Mouse (Mus musculus) hindbrain, embryonic 14.5 days (tissue): ENCODE results near the gene Ptprq. TPM values are rescaled to one million over a fixed set of nuclear protein-coding genes. Genes with fewer than 3 reads are reported as not detected.

Source experiments
- ATAC-seq: fragments of 200-750 bp; cut with Nextera tagmentation; 2 replicates; pipeline ENCODE4 v1.8.0; 2017; ENCODE audit warnings: moderate number of reproducible peaks, mild to moderate bottlenecking, moderate TSS enrichment, moderate library complexity; ENCODE audit not compliant: low FRiP score
- DNase-seq: peaks from one replicate; pipeline ENCODE4 v3.0.0-alpha.2; 2015; ENCODE audit warnings: low spot score
- H3K27ac ChIP-seq: fragments of 300-500 bp; sonication (generic); 2 replicates; pipeline ENCODE4 v1.5.1; 2014; ENCODE audit warnings: mild to moderate bottlenecking, moderate library complexity
- H3K27me3 ChIP-seq: fragments of 300-500 bp; sonication (generic); 2 replicates; pipeline ENCODE4 v1.6.1; 2014; ENCODE audit warnings: mild to moderate bottlenecking, low read length, mixed read lengths; ENCODE audit not compliant: control insufficient read depth, insufficient read depth
- H3K36me3 ChIP-seq: fragments of 300-500 bp; sonication (generic); replicated peaks from 2 replicates; pipeline ENCODE4 v1.6.1; 2014; ENCODE audit not compliant: control insufficient read depth, insufficient read depth
- H3K4me1 ChIP-seq: fragments of 300-500 bp; sonication (generic); replicated peaks from 2 replicates; pipeline ENCODE4 v1.6.1; 2014; ENCODE audit warnings: antibody characterized with exemption, low read length, mixed read lengths; ENCODE audit not compliant: control insufficient read depth, insufficient read depth
- H3K4me2 ChIP-seq: fragments of 300-500 bp; sonication (generic); replicated peaks from 2 replicates; pipeline ENCODE4 v1.6.1; 2014; ENCODE audit warnings: mild to moderate bottlenecking, moderate library complexity
- H3K4me3 ChIP-seq: fragments of 300-500 bp; sonication (generic); replicated peaks from 2 replicates; pipeline ENCODE4 v1.5.1; 2014; ENCODE audit warnings: mild to moderate bottlenecking, low read length
- H3K9ac ChIP-seq: fragments of 300-500 bp; sonication (generic); 2 replicates; pipeline ENCODE4 v1.6.1; 2014
- H3K9me3 ChIP-seq: fragments of 300-500 bp; sonication (generic); 2 replicates; pipeline ENCODE4 v1.6.1; 2016; ENCODE audit warnings: low read length; ENCODE audit not compliant: control insufficient read depth
- WGBS: fragments of 180-500 bp; shearing (Covaris S2); extraction: QIAGEN DNeasy Blood & Tissue Kit; methylation state at CpG from one replicate; pipeline ENCODE4 v1.1.7; 2014; 5-methylcytosine and 5-hydroxymethylcytosine counted together
- polyA plus RNA-seq: library from polyadenylated mRNA; unstranded; fragments of >200 nt; fragmentation: Nextera tagmentation; extraction: Ambion mirVana; gene quantifications from 2 replicates; pipeline ENCODE4 v1.2.1, GENCODE M21; 2014

Gene Ptprq
- polyA plus RNA-seq, 1 experiment from 2014 or later = 0.24 TPM

DNA sequence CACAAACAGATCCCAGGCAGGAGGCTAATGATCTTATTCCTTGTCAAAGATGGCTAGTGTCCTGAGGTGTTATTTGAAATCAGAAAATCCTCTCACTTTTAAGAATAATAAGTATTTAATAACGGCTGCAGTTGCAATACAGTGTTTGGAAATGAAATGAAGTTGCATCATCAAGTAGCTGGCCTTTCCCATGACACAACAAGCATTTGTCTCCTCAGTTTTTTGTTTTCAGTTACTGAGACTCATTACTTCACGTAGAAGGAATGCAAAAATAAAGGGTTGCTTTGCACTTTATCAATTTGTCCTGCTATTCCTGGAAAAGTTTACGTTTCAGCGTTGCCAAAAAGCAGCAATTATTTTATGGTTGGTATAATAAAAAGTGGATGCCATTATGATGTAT lies 216.4 kb downstream of the Ptprq start:
- no peaks in the 10 kb centered on the region for H3K9me3 ChIP-seq
- no peak overlapping the region for H3K9ac ChIP-seq
- no peak overlapping the region for H3K27ac ChIP-seq
- WGBS = 87% methylated on average over 4 of the region's 4 CpGs
- no peak for ATAC-seq
- H3K4me3 ChIP-seq = no peak overlapping the region
- no peak overlapping the region for H3K4me2 ChIP-seq
- no peaks in the 10 kb centered on the region for H3K27me3 ChIP-seq
- no peaks in the 10 kb centered on the region for H3K36me3 ChIP-seq
- DNase-seq = no peak
- no peaks in the 10 kb centered on the region for H3K4me1 ChIP-seq

DNA sequence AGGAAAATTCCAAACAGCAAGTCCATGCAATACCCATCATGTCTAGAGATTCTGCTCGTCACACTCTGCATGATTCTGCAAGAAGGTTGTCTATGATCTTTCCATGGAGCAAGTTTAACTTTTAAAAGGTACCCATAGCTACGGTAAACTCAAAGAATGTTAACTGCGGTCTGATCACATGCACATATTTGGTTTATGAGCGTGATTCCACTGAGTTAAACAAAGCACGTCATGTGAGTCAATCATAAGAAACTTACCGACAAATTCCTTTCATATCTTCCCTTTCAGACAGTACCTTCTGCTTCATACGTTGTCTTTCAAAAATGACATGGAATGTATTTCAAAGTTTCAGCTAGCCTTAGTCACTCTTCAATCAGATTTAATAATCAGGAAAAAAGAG lies 217.7 kb downstream of the Ptprq start:
- Histone ChIP-seq H3K4me2 (no peak overlapping the region), H3K27me3 (no peaks in the 10 kb centered on the region), H3K9me3 (no peaks in the 10 kb centered on the region), H3K4me1 (no peaks in the 10 kb centered on the region), H3K9ac (no peak overlapping the region), H3K36me3 (no peaks in the 10 kb centered on the region), H3K4me3 (no peak overlapping the region), H3K27ac (no peak overlapping the region)
- DNase-seq (no peak), ATAC-seq (no peak)
- WGBS = 91% methylated on average over 7 of the region's 7 CpGs

DNA sequence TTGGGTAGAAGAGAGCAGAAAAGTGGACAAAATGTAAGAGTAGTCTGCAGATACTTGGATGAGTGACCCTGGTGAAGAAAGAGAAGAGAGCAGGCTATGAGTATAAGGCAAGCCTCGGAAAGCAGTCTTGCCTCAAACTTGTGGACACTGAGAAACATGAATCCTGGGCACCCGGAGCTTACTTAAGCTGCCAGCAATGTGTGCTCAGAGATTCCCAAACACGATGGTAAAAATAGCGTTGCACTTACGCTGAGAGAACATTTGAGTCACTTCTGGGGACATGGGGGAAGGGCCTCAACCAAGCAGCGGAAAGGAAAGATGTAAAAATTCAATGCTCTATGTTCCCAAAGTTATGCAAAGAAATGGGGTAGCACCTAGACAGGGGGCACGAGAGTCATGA lies 220.2 kb downstream of the Ptprq start:
- H3K4me2 ChIP-seq = no peak overlapping the region
- no peak overlapping the region for H3K9ac ChIP-seq
- DNase-seq (no peak), ATAC-seq (no peak)
- H3K36me3 ChIP-seq = no peaks in the 10 kb centered on the region
- H3K27ac ChIP-seq = no peak overlapping the region
- H3K9me3 ChIP-seq = no peaks in the 10 kb centered on the region
- WGBS = 92% methylated on average over 7 of the region's 7 CpGs
- H3K4me1 ChIP-seq = no peaks in the 10 kb centered on the region
- H3K4me3 ChIP-seq = no peak overlapping the region
- H3K27me3 ChIP-seq = no peaks in the 10 kb centered on the region

DNA sequence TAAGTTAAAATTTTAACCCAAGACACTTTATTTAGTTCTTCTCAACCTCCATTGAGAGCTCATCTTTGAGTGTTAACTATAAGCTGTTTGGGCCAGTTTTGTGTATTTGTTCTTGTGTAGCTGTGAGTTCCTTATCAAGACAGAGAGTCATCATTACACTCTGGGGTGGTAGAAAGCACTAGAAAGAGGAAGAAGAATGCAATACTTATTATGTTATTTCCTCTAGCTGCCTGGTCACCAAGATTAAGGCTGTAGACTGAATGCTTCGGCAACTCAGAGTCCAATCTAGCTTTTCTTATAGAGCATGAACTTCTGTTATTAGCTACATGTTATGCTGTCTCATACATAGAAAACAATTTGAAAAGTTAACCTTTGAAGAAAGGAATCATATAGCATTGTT lies 223.4 kb downstream of the Ptprq start:
- WGBS = 92% methylated on average over 1 of the region's 1 CpGs
- no peak overlapping the region for H3K4me2 ChIP-seq
- no peak for ATAC-seq
- no peak for DNase-seq
- no peaks in the 10 kb centered on the region for H3K27me3 ChIP-seq
- H3K36me3 ChIP-seq = no peaks in the 10 kb centered on the region
- H3K4me1 ChIP-seq = peaks cover 3% of the 10 kb centered on the region; the same call in 1 of the 2 replicates
- no peaks in the 10 kb centered on the region for H3K9me3 ChIP-seq
- no peak overlapping the region for H3K4me3 ChIP-seq
- H3K27ac ChIP-seq = no peak overlapping the region
- H3K9ac ChIP-seq = no peak overlapping the region

DNA sequence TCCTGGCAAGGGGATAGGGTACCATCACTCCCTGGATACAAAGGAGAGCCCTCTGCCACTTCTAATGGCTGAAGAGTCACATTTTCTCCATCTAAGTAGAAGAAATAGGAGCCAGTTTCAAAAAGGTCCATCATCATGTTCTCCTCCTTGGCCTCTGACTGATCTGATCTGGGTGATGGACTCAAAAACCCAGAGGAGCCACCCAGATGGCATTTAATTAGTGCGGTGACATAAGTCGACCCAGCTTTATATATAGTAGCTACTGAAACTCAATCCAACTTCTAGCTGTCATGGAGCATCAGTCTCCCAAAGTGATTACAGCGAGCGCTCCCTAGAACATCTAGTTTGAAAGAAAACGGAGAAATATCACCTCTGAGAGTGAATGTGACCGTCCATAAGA lies 225.3 kb downstream of the Ptprq start, which contains the start of gene Myf6:
TSS of gene Myf6 (minus strand) at position 170 of the 400 bp plus-strand sequence.
- ATAC-seq (0 out of 2 replicates have a peak, but pooled peaks have one; percentile 27), DNase-seq (no peak)
- Histone ChIP-seq H3K4me1 (peaks cover 3% of the 10 kb centered on the region; the same call in 1 of the 2 replicates), H3K27me3 (no peaks in the 10 kb centered on the region), H3K27ac (no peak within 1 kb of the TSS), H3K4me2 (peak within 1 kb of the TSS; percentile 34), H3K9me3 (no peaks in the 10 kb centered on the region), H3K36me3 (no peaks in the 10 kb centered on the region), H3K4me3 (no peak within 1 kb of the TSS), H3K9ac (no peak within 1 kb of the TSS)
- WGBS = 90% methylated on average over 6 of the region's 6 CpGs

DNA sequence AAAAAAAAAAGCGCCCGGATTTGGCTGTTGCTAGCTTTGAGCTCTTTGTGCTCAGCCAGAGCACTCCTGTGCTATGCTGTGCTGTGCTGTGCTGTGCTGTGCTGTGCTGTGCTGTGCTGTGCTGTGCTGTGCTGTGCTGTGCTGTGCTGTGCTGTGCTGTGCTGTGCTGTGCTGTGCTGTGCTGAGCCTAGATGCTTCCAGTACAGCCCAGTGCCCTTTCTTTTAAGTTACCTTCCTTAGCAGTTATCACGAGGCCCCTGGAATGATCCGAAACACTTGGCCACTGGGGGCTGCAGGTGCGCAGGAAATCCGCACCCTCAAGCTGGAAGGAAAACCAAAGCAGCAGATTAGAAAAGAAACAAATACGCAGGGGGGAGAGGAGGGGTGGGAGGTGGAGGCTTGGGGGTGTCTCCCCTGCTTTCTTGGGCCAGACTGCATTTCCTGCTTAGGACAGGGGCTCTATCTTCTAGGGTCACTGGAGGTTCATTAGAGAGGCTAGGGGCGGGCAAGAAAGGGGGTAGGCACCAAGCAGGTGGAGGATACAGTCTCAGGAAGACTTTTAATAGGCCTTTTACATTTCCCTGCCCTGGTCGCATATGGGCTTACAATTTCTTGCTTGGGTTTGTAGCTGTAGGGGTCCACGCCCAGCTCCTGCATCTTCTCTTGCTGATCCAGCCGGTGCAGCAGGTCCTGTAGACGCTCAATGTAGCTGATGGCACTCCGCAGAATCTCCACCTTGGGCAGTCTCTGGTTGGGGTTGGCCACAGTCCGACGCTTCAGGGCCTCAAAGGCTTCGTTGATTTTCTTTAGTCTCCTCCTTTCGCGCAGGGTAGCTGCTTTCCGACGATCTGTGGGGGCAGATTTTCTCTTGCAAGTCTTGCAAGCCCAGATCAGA lies 226.0 kb downstream of the Ptprq start:
- ATAC-seq (peak; percentile 51; the same call in 1 of the 2 replicates), DNase-seq (no peak)
- Histone ChIP-seq H3K4me1 (peaks cover 3% of the 10 kb centered on the region; the same call in 1 of the 2 replicates), H3K4me2 (peak overlapping the region; percentile 34), H3K27ac (no peak overlapping the region), H3K9me3 (no peaks in the 10 kb centered on the region), H3K4me3 (no peak overlapping the region), H3K36me3 (no peaks in the 10 kb centered on the region), H3K27me3 (no peaks in the 10 kb centered on the region), H3K9ac (0 out of 2 replicates have a peak overlapping the region, but pooled peaks have one; percentile 1)
- WGBS = 55% methylated on average over 19 of the region's 20 CpGs

DNA sequence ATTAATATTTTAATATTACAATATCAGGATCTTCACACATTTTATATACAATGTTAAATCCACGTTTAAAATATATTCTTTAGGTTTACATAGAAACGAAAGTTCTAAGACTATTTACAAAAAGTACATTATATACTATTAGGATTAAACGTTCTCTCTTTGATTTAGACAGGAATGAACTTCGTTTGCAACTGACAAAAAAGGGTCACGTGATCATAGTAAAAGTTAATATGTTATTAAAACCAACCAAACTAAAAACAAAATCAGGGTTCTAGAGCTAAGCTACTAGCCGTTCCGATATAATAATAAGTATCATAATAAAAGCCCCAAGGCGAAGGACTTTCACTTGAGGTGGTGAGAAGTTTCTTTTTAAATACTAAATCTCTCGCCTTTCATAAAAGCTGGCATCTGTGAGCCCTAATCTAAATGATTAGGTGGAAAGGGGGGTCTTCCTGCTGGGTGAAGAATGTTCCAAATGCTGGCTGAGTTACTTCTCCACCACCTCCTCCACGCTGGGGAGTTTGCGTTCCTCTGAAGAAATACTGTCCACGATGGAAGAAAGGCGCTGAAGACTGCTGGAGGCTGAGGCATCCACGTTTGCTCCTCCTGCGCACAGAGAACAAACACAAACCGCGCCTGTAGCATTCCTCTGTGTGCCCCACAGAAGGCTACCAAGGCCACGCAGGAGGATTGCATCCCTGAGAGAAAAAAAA lies 226.8 kb downstream of the Ptprq start:
- Histone ChIP-seq H3K4me3 (no peak overlapping the region), H3K4me1 (peaks cover 3% of the 10 kb centered on the region; the same call in 1 of the 2 replicates), H3K27ac (no peak overlapping the region), H3K36me3 (no peaks in the 10 kb centered on the region), H3K9me3 (no peaks in the 10 kb centered on the region), H3K27me3 (no peaks in the 10 kb centered on the region), H3K9ac (0 out of 2 replicates have a peak overlapping the region, but pooled peaks have one; percentile 1), H3K4me2 (peak overlapping the region; percentile 34)
- ATAC-seq (peak; percentile 17; the same call in 1 of the 2 replicates), DNase-seq (no peak)
- WGBS = 45% methylated on average over 18 of the region's 18 CpGs

DNA sequence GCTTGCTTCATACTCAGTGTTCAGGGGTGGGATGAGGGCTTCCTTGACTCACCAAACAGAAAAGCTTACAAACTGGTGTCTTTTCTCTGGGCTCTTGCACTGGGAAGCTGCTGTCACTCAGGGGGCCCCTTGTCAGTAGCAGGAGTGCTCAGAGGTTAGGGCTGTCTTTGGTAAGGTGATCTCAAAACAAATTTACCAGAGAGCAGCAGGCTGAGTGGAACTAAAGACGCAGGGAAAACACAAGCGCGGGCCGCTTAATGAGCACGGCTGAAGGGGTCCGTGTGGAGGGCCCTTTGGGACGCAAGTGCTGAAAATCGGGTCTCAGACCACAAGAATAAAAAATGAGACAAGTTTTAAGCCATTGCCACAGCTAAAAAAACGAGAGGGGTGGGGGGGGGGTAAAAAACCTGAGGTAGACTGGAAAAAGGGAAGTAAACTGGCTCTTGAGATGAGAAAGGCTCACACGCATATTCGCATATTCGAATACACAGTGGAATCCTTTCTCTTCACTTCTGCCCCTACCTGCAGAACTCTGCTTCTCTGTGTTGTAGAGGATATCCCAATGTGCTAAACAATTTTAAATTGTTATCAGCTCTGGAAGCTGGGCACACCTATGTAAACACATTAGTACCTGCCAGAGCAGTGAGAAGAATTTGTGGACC lies 231.1 kb downstream of the Ptprq start:
- no peak for ATAC-seq
- no peaks in the 10 kb centered on the region for H3K27me3 ChIP-seq

DNA sequence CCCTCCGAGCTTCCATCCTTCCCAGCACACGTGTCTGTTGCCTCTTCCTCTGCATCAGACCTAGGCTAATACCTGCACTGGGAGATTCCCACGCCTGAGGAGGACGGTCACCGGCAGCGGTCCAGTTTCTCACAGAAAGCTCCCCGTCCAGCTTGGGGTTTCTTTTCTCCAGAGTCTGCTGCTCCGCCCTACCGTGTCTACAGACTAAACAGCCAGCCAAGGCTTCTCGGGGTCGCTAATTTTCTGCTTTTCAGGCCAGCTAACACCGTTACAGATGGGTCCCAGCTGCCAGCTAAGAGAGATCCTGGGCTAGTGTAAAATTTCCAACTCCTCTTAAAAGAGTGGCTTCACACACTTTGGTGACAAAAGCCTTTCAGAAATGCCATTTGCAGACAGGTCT lies 233.1 kb downstream of the Ptprq start:
- no peak for ATAC-seq
- 76% methylated on average over 12 of the region's 12 CpGs for WGBS
- no peaks in the 10 kb centered on the region for H3K36me3 ChIP-seq
- H3K9me3 ChIP-seq = no peaks in the 10 kb centered on the region
- no peaks in the 10 kb centered on the region for H3K27me3 ChIP-seq
- H3K4me2 ChIP-seq = no peak overlapping the region
- H3K27ac ChIP-seq = no peak overlapping the region
- H3K4me3 ChIP-seq = no peak overlapping the region
- H3K4me1 ChIP-seq = no peaks in the 10 kb centered on the region
- DNase-seq = no peak
- no peak overlapping the region for H3K9ac ChIP-seq

More for the DNA sequence above, 231.1 kb downstream of the Ptprq start:
- WGBS = 35% methylated on average over 12 of the region's 12 CpGs
- Histone ChIP-seq H3K9ac (no peak overlapping the region), H3K4me3 (no peak overlapping the region), H3K4me1 (no peaks in the 10 kb centered on the region; the same call in 1 of the 2 replicates), H3K36me3 (no peaks in the 10 kb centered on the region), H3K27ac (no peak overlapping the region), H3K9me3 (no peaks in the 10 kb centered on the region), H3K4me2 (no peak overlapping the region)
- DNase-seq = no peak
